Mouse (Mus musculus): ENCODE measurements at regions not wholly inside any gene's neighbourhood (a gene's known extent, or its start where the extent isn't known, plus 50 kb on each side); places are given as distances from the start of the nearest gene placed in this dataset.

- no peak for DNase-seq (ENCODE audit: low spot score)
Measured at GRCm38 (mm10) chr12:26143411-26143810, 271.6 kb downstream of the Rnf144a start.

- no peak for DNase-seq (ENCODE audit: low spot score)
Measured at GRCm38 (mm10) chr12:26130811-26131210, 284.2 kb downstream of the Rnf144a start.

GRCm38 (mm10) chr12:26130011-26130410 is 285.0 kb downstream of the Rnf144a start:
- no peak for DNase-seq (ENCODE audit: low spot score)

DNA sequence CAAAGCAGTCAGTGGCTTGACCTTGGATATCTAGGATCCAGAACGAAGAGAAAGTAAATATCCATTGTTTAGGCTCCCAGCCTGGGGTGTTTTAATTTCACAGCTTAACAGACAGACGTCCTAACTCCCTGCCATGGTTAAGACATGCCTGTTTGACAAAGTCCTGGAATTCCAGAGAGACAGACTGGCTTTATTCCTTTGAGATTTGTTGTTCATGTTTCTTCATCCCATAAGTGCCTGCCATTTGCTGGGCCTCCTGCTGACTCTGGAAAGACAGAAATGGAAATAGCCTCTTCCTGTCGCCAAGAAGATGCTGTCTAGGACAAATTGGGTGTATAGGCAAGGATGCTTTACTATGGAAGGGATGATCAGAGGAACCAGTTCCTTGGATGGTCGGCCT is 285.5 kb downstream of the Rnf144a start:
- DNase-seq (ENCODE audit: low spot score) = no peak

GRCm38 (mm10) chr12:26128851-26129250 is 286.2 kb downstream of the Rnf144a start:
- DNase-seq (ENCODE audit: low spot score) = no peak

DNA sequence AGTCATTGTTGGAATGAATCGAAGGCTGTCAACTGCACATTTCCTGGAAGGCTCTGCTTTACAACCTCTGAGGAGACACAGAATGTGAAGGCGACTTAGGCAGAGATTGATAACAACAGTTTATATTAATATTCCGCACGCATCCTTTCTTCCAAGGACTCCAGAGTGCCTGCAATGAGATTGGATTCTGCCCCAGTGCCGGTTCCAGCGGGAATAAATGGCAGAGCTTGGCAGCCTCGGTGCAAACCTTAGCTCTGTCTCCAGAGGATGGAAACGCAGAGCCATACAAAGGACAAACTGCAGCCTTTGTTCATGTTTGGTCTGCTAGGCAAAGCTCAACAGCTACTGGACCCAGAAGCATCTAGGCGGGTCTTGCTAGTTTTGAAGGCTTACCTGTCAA is 288.8 kb downstream of the Rnf144a start:
- no peak for DNase-seq (ENCODE audit: low spot score)

GRCm38 (mm10) chr12:26124211-26124610 is 290.8 kb downstream of the Rnf144a start:
- no peak for DNase-seq (ENCODE audit: low spot score)

- no peak for DNase-seq (ENCODE audit: low spot score)
Measured at GRCm38 (mm10) chr12:26115339-26115912, 299.6 kb downstream of the Rnf144a start.

DNA sequence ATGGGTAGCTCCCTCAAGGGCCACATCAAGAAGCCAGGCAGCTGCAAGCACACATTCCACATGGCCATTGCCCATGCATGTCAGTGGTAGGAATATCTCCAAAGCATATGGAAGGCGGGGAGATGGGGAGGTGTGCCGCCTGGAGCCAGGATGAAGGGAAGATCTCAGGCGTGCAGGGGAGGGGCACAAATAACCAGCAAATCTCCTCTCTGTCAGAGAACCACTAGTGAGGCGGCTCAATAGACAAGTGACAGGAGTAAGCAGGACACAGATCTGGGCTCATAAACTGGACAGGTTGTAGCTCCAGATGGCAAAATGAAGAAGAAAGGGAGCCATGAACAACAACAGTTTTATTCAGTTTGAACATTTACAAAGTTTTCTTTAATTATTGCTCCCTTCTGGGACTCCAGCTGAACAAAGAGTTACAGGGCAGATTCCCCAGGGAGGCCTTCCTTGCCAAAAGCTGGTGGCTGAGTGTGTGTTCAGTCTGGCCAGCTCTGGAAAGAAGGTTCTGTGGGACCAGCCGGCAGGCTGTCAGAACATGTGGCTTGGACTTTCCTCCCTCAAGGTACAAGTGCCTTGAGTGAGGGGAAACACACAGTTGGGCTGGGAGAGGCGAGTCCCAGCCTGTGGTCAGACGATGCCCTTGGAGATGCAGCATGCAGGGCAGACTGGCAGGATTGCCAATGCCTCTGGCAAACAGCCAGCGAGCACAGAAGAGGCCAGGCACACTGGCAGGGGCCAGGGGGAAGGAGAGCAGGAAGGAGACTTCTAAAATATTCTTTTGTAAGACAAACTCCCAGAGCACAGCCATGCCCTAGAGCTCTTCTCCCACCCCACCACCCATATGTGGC is 302.7 kb downstream of the Rnf144a start:
- DNase-seq (ENCODE audit: low spot score) = no peak

GRCm38 (mm10) chr12:26109866-26110265 is 305.2 kb downstream of the Rnf144a start:
- DNase-seq (ENCODE audit: low spot score) = no peak

GRCm38 (mm10) chr12:26104372-26104771 is 310.7 kb downstream of the Rnf144a start:
- DNase-seq (ENCODE audit: low spot score) = no peak

GRCm38 (mm10) chr12:26102384-26102783 is 312.7 kb downstream of the Rnf144a start:
- DNase-seq (ENCODE audit: low spot score) = no peak

DNA sequence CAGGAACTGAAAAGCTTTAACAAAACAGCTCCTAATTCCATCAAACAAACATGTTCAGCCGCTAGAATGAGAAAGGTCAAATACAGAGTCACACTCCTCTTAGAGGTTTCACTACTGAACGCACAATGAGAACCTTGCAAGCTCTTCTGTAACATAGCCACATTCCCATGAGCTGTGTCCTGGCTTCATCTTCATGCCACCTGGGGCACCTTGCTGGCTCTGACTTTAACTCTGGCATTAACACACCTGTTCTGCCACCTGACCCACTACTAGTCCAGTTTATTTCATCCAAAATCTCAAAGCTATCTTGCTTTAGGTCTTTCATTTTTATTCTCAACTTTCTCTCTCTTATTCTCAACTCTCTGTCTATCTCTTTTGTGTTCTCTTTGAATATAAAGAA is 314.9 kb downstream of the Rnf144a start:
- DNase-seq (ENCODE audit: low spot score) = no peak

DNA sequence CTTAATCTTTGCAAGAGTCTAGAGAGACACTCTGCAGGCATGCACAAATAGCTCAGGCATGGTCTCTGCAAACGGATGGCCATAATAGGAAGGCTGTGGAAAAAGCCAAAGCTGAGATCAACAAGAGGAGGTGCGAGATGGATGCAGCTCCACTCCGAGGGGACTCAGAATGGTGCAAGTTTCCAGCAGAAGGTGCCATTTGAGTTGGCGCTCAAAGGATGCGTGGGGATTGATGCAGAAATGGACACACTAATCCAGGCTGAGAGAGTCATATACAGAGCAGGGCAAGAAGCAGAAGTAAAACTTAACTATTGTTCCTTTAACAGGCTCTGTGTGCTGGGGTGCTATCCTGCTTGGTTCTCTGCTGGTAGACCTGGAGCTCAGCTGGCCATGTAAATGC is 315.9 kb downstream of the Rnf144a start:
- no peak for DNase-seq (ENCODE audit: low spot score)

- no peak for DNase-seq (ENCODE audit: low spot score)
Measured at GRCm38 (mm10) chr12:26092311-26092710, 322.7 kb downstream of the Rnf144a start.

GRCm38 (mm10) chr12:26091865-26092264 is 323.2 kb downstream of the Rnf144a start:
- DNase-seq (ENCODE audit: low spot score) = no peak

DNA sequence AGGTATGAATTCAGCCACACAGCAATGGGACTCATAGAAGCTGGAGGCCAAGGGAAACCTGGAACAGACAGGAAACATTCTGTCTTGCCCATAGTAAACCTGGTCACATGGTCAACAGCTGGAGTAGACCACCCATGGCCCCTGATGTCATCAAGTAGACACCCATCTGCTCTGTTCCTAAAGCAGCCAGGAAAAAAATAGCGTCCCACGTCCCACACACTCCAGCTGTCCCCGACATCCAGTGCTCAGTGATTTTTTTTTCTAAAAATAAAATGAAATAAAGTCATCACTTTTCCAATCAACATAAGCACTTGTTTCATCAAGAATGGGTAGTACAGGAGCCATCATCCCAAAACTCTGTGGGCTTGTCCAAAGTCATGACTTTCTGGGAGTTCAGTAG is 326.7 kb downstream of the Rnf144a start:
- no peak for DNase-seq (ENCODE audit: low spot score)

- DNase-seq (ENCODE audit: low spot score) = no peak
Measured at GRCm38 (mm10) chr12:26086923-26087322, 328.1 kb downstream of the Rnf144a start.

- DNase-seq (ENCODE audit: low spot score) = no peak
Measured at GRCm38 (mm10) chr12:26086414-26086813, 328.6 kb downstream of the Rnf144a start.

GRCm38 (mm10) chr12:26079061-26079625 is 335.9 kb downstream of the Rnf144a start:
- no peak for DNase-seq (ENCODE audit: low spot score)

- DNase-seq (ENCODE audit: low spot score) = no peak
Measured at GRCm38 (mm10) chr12:26075638-26076254, 339.3 kb downstream of the Rnf144a start.

DNA sequence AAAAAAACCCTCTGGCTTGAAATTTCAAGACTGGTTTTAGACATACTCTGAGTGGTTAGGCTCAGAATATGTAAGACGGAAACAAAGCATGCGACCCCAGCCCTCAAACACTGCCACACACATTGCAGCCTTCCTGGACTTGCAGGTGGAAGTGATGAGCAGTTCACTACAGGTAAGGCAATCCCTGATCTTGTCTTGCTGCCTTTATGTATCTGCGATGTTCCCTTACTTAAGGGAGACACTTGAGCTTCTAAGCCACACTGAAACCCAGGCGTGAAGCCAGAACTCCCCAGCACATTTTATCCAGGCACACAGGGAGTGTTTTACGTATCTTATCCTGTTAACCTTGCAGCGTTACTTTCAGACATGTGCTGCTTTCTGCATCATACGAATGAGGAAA is 342.9 kb downstream of the Rnf144a start:
- no peak for DNase-seq (ENCODE audit: low spot score)

DNA sequence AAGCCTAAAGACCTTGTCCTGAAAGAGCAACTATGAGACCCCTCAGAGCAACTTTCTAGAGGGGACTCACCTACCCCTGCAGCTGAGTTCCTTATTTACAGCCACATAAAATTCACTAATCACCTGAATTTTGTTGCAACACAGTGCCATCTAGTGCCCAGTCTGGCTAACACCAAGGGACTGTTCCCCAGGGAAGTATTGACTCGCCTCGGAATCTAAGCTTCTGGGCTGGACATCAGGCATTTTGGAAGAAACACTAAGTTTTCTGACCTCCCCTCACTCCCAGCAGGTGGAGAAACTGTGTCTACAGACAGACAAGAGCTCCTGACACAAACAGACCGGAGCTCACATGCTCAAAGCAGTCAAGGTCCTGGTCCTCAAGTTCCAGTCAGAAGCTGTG is 343.4 kb downstream of the Rnf144a start:
- DNase-seq (ENCODE audit: low spot score) = no peak
